Mouse (Mus musculus): Measurements from ENCODE around the gene Syt8. TPM values are rescaled to one million over a fixed set of nuclear protein-coding genes. Genes with fewer than 3 reads are reported as not detected.

Gene Syt8
- polyA plus RNA-seq, 1 experiment from 2014 or later: not detected

- peaks cover 19% of the 10 kb centered on the region for H3K4me1 ChIP-seq (ENCODE audit: control insufficient read depth, insufficient read depth, low read length)
- 83% methylated on average over 2 of the region's 2 CpGs for whole genome bisulfite sequencing
- H3K4me3 ChIP-seq (ENCODE audit: low read depth, low read length): no peak overlapping the region
- no peaks in the 10 kb centered on the region for H3K9me3 ChIP-seq (ENCODE audit: control insufficient read depth, low read length)
- H3K4me2 ChIP-seq (ENCODE audit: low read depth): no peak overlapping the region
- ATAC-seq (ENCODE audit: insufficient read depth, low FRiP score, low TSS enrichment): no peak
- no peaks in the 10 kb centered on the region for H3K36me3 ChIP-seq (ENCODE audit: control insufficient read depth, insufficient read depth, low read length)
- no peak overlapping the region for H3K9ac ChIP-seq (ENCODE audit: low read length)
- H3K27ac ChIP-seq (ENCODE audit: low read depth, low read length): no peak overlapping the region
- no peak for DNase-seq (ENCODE audit: low spot score)
- no peaks in the 10 kb centered on the region for H3K27me3 ChIP-seq (ENCODE audit: control insufficient read depth, insufficient read depth, low read length)
These were observed 43.9 kb downstream of the Syt8 start for GRCm38 (mm10) chr7:142478574-142478973.

GRCm38 (mm10) chr7:142479307-142479706 lies 44.7 kb downstream of the Syt8 start:
- no peak overlapping the region; the same call in 1 of the 2 replicates for H3K4me2 ChIP-seq (ENCODE audit: low read depth)
- H3K27ac ChIP-seq (ENCODE audit: low read depth, low read length): no peak overlapping the region

GRCm38 (mm10) chr7:142479886-142480285 lies 45.2 kb downstream of the Syt8 start:
- Histone ChIP-seq H3K4me2 (ENCODE audit: low read depth) (no peak overlapping the region), H3K4me1 (ENCODE audit: control insufficient read depth, insufficient read depth, low read length) (peaks cover 19% of the 10 kb centered on the region), H3K27ac (ENCODE audit: low read depth, low read length) (no peak overlapping the region), H3K9me3 (ENCODE audit: control insufficient read depth, low read length) (no peaks in the 10 kb centered on the region), H3K4me3 (ENCODE audit: low read depth, low read length) (no peak overlapping the region), H3K27me3 (ENCODE audit: control insufficient read depth, insufficient read depth, low read length) (no peaks in the 10 kb centered on the region), H3K9ac (ENCODE audit: low read length) (no peak overlapping the region), H3K36me3 (ENCODE audit: control insufficient read depth, insufficient read depth, low read length) (no peaks in the 10 kb centered on the region)
- 88% methylated on average over 3 of the region's 3 CpGs for WGBS
- ATAC-seq (ENCODE audit: insufficient read depth, low FRiP score, low TSS enrichment): no peak
- no peak for DNase-seq (ENCODE audit: low spot score)

More at GRCm38 (mm10) chr7:142479307-142479706, 44.7 kb downstream of the Syt8 start:
- DNase-seq (ENCODE audit: low spot score) (no peak), ATAC-seq (ENCODE audit: insufficient read depth, low FRiP score, low TSS enrichment) (no peak)
- H3K4me3 ChIP-seq (ENCODE audit: low read depth, low read length): no peak overlapping the region
- no peak overlapping the region for H3K9ac ChIP-seq (ENCODE audit: low read length)
- no peaks in the 10 kb centered on the region for H3K27me3 ChIP-seq (ENCODE audit: control insufficient read depth, insufficient read depth, low read length)
- H3K4me1 ChIP-seq (ENCODE audit: control insufficient read depth, insufficient read depth, low read length): peaks cover 19% of the 10 kb centered on the region
- H3K36me3 ChIP-seq (ENCODE audit: control insufficient read depth, insufficient read depth, low read length): no peaks in the 10 kb centered on the region
- H3K9me3 ChIP-seq (ENCODE audit: control insufficient read depth, low read length): no peaks in the 10 kb centered on the region

- Histone ChIP-seq H3K27ac (ENCODE audit: low read depth, low read length) (no peak overlapping the region), H3K9me3 (ENCODE audit: control insufficient read depth, low read length) (no peaks in the 10 kb centered on the region), H3K9ac (ENCODE audit: low read length) (no peak overlapping the region), H3K36me3 (ENCODE audit: control insufficient read depth, insufficient read depth, low read length) (no peaks in the 10 kb centered on the region), H3K4me1 (ENCODE audit: control insufficient read depth, insufficient read depth, low read length) (peaks cover 19% of the 10 kb centered on the region), H3K4me3 (ENCODE audit: low read depth, low read length) (no peak overlapping the region), H3K4me2 (ENCODE audit: low read depth) (no peak overlapping the region), H3K27me3 (ENCODE audit: control insufficient read depth, insufficient read depth, low read length) (no peaks in the 10 kb centered on the region)
- DNase-seq (ENCODE audit: low spot score): no peak
- ATAC-seq (ENCODE audit: insufficient read depth, low FRiP score, low TSS enrichment): no peak
- 86% methylated on average over 3 of the region's 3 CpGs for WGBS
These were observed 46.0 kb downstream of the Syt8 start for GRCm38 (mm10) chr7:142480661-142481060.

- Histone ChIP-seq H3K36me3 (ENCODE audit: control insufficient read depth, insufficient read depth, low read length) (no peaks in the 10 kb centered on the region), H3K4me2 (ENCODE audit: low read depth) (peak overlapping the region; percentile 41), H3K9me3 (ENCODE audit: control insufficient read depth, low read length) (no peaks in the 10 kb centered on the region), H3K4me1 (ENCODE audit: control insufficient read depth, insufficient read depth, low read length) (peaks cover 19% of the 10 kb centered on the region), H3K27me3 (ENCODE audit: control insufficient read depth, insufficient read depth, low read length) (no peaks in the 10 kb centered on the region), H3K27ac (ENCODE audit: low read depth, low read length) (peak overlapping the region; percentile 82), H3K9ac (ENCODE audit: low read length) (peak overlapping the region; percentile 58), H3K4me3 (ENCODE audit: low read depth, low read length) (peak overlapping the region; percentile 12; the same call in 1 of the 2 replicates)
- ATAC-seq (ENCODE audit: insufficient read depth, low FRiP score, low TSS enrichment) (peak; percentile 10; the same call in 1 of the 2 replicates), DNase-seq (ENCODE audit: low spot score) (peak; percentile 72)
- WGBS: 6% methylated on average over 5 of the region's 5 CpGs
These were observed 46.5 kb downstream of the Syt8 start for GRCm38 (mm10) chr7:142481186-142481567.

GRCm38 (mm10) chr7:142481568-142482255 lies 47.1 kb downstream of the Syt8 start:
- Histone ChIP-seq H3K4me3 (ENCODE audit: low read depth, low read length) (peak overlapping the region; percentile 12), H3K27ac (ENCODE audit: low read depth, low read length) (peak overlapping the region; percentile 82), H3K9me3 (ENCODE audit: control insufficient read depth, low read length) (no peaks in the 10 kb centered on the region), H3K4me2 (ENCODE audit: low read depth) (peak overlapping the region; percentile 41), H3K4me1 (ENCODE audit: control insufficient read depth, insufficient read depth, low read length) (peaks cover 22% of the 10 kb centered on the region), H3K36me3 (ENCODE audit: control insufficient read depth, insufficient read depth, low read length) (no peaks in the 10 kb centered on the region), H3K27me3 (ENCODE audit: control insufficient read depth, insufficient read depth, low read length) (no peaks in the 10 kb centered on the region), H3K9ac (ENCODE audit: low read length) (peak overlapping the region; percentile 58)
- peak; percentile 67 for ATAC-seq (ENCODE audit: insufficient read depth, low FRiP score, low TSS enrichment)
- peak; percentile 77 for DNase-seq (ENCODE audit: low spot score)
- WGBS: 4% methylated on average over 22 of the region's 22 CpGs

- peak; percentile 22 for ATAC-seq (ENCODE audit: insufficient read depth, low FRiP score, low TSS enrichment)
These were observed 47.6 kb downstream of the Syt8 start for GRCm38 (mm10) chr7:142482256-142482609.

GRCm38 (mm10) chr7:142483136-142483535 lies 48.5 kb downstream of the Syt8 start:
- Histone ChIP-seq H3K4me2 (ENCODE audit: low read depth) (no peak overlapping the region), H3K9ac (ENCODE audit: low read length) (peak overlapping the region; percentile 28; the same call in 1 of the 2 replicates), H3K27ac (ENCODE audit: low read depth, low read length) (peak overlapping the region; percentile 40), H3K36me3 (ENCODE audit: control insufficient read depth, insufficient read depth, low read length) (no peaks in the 10 kb centered on the region), H3K4me3 (ENCODE audit: low read depth, low read length) (no peak overlapping the region), H3K4me1 (ENCODE audit: control insufficient read depth, insufficient read depth, low read length) (peaks cover 36% of the 10 kb centered on the region), H3K27me3 (ENCODE audit: control insufficient read depth, insufficient read depth, low read length) (no peaks in the 10 kb centered on the region), H3K9me3 (ENCODE audit: control insufficient read depth, low read length) (no peaks in the 10 kb centered on the region)
- no peak for DNase-seq (ENCODE audit: low spot score)
- no peak for ATAC-seq (ENCODE audit: insufficient read depth, low FRiP score, low TSS enrichment)
- WGBS: 51% methylated on average over 11 of the region's 11 CpGs

More at GRCm38 (mm10) chr7:142482256-142482609, 47.6 kb downstream of the Syt8 start:
- Histone ChIP-seq H3K4me2 (ENCODE audit: low read depth) (peak overlapping the region; percentile 41; the same call in 1 of the 2 replicates), H3K4me3 (ENCODE audit: low read depth, low read length) (no peak overlapping the region), H3K27me3 (ENCODE audit: control insufficient read depth, insufficient read depth, low read length) (no peaks in the 10 kb centered on the region), H3K9me3 (ENCODE audit: control insufficient read depth, low read length) (no peaks in the 10 kb centered on the region), H3K4me1 (ENCODE audit: control insufficient read depth, insufficient read depth, low read length) (peaks cover 27% of the 10 kb centered on the region), H3K9ac (ENCODE audit: low read length) (peak overlapping the region; percentile 58), H3K27ac (ENCODE audit: low read depth, low read length) (peak overlapping the region; percentile 82), H3K36me3 (ENCODE audit: control insufficient read depth, insufficient read depth, low read length) (no peaks in the 10 kb centered on the region)
- 26% methylated on average over 6 of the region's 6 CpGs for WGBS
- DNase-seq (ENCODE audit: low spot score): peak; percentile 63

GRCm38 (mm10) chr7:142484780-142485179 lies 50.1 kb downstream of the Syt8 start:
- DNase-seq (ENCODE audit: low spot score) (no peak), ATAC-seq (ENCODE audit: insufficient read depth, low FRiP score, low TSS enrichment) (no peak)
- Histone ChIP-seq H3K4me1 (ENCODE audit: control insufficient read depth, insufficient read depth, low read length) (peaks cover 38% of the 10 kb centered on the region), H3K27ac (ENCODE audit: low read depth, low read length) (no peak overlapping the region), H3K4me2 (ENCODE audit: low read depth) (no peak overlapping the region), H3K4me3 (ENCODE audit: low read depth, low read length) (no peak overlapping the region), H3K27me3 (ENCODE audit: control insufficient read depth, insufficient read depth, low read length) (no peaks in the 10 kb centered on the region), H3K9ac (ENCODE audit: low read length) (no peak overlapping the region), H3K36me3 (ENCODE audit: control insufficient read depth, insufficient read depth, low read length) (no peaks in the 10 kb centered on the region), H3K9me3 (ENCODE audit: control insufficient read depth, low read length) (no peaks in the 10 kb centered on the region)
- 77% methylated on average over 12 of the region's 12 CpGs for WGBS
